Mouse (Mus musculus) layer of hippocampus, adult 18-20 months (tissue): Measurements from ENCODE around the gene Hpdl. TPM values are rescaled to one million over a fixed set of nuclear protein-coding genes. Genes with fewer than 3 reads are reported as not detected.

Experiments used
- DNase-seq, 2 experiments: peaks; one replicate each; pipeline ENCODE4 v3.0.0; 2022; ENCODE audit warnings: low spot score in 2 of 2
- total RNA-seq, 2 experiments: library from RNA; stranded (reverse); gene quantifications; 2 replicates each; pipeline ENCODE4 v1.2.3; 2021

Gene Hpdl
- total RNA-seq, 2 experiments from 2014 or later = 4.3 to 5.5 TPM

DNA sequence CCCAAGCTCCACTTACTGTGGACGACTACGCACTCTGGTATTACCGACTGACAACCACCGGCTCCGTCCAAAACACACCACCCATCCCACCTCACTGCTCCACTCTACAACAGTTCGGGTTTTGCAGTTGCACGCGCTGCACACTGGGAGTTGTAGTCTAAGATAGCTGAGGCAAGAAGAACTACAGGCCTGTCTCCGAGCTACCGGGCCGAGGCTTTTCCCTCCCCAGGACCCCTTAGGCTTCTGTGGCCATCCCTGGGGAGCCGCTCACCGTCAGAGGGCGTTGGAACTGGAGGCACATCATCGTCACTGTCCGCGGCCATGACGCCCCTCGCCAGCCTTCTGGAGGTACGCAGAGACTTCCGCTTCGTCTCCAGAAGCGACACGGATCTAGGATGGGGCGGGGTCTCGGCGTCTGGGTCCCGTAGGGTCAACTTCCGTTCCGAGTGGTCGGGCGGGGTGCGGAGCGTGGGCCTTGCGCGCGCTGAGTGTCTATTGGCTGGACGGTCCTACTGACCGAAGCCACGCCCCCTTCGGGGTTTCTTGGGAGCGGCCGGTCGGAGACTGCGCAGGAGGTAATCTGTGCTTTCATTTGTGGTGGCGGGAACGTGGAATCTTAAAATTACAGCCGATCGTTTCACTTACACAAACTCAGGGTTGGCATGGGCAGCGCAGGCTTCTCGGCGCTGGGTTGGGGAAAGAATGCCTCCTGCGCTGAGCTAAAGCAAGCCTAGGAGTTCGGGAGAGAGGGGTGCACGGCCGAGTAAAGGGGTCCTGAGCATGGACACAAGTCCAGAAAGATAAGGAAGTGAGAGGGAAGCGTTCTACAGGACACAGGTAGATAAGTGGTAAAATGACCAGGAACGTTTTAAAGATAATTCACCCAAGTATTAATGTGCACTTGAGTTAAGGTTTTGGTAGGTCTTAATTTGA, 14.0 kb downstream of the Hpdl start, which contains the start of the genes Toe1 and Mutyh:
Toe1 (minus strand) TSS at position 444 of the 933 bp plus-strand sequence.
Mutyh (plus strand) TSS at position 527 of the 933 bp plus-strand sequence.
- peak; percentile 88 to 94 for DNase-seq

DNA sequence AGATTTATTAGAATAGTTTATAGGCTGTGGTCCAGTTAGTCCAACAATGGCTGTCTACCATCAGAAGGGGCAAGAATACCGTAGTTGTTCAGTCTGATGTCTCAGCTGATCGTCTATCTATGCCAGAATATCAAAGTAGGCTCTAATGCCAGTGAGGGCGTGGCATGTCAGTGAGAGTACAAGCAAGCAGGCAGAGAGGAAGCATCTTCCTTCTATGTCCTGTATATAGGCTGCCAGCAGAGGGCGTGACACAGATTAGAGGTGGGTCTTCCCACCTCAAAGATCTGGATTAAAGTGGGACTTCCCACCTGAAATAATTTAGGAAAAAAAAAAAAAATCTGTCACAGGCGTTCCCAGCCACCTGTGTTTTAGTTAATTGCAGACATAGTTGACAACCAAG, 21.6 kb downstream of the Hpdl start:
- DNase-seq = no peak

DNA sequence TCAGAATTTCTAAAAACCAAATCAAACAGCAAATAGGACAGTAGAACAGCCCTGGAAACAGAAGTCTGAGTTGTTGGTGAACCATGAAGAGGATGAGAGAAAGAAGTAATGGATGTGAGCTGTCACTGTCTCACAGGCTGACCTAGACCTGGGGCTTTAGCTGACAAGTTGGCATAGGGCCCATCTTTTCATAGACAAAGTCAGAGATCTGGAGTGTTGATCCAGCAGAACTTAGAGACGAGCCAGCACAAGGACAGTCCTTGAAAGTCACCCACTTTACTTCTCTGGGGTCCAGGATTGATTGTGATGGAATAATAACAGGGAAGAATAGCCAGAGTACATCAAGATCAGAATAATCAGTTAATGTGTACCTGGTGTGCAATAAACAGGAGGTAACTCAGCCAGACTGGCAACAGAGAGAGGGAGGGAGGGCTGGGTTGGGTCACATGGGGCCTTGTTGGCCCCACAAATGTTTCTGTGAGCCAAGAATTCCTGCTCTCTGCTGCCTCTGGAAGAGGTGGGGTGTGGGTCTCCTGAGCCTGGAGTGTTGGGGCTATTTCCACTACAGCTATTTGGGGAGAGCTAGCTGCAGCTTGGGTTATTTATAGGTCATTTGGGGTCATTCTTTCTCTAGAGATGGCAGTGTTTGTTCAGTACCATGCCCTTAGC, 24.9 kb downstream of the Hpdl start:
- no peak for DNase-seq

DNA sequence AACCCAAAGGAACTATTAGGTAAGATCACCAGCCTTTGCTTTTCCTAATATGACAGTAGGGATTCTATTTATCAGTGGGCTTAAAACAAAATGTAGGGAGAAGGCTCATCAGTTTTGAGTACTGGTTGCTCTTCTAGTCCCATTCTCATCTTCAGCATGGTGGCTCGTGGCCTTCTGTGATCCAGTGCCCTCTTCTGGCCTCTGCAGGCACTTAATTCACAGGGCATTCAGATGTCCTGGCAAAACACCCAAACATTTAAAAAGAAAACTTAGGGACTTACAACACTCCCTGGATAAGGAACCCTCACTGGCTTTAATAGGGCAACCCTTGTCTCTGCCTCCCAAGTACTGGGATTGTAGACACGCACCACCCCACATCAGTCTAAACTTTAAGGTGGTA, 27.2 kb downstream of the Hpdl start:
- DNase-seq = no peak

DNA sequence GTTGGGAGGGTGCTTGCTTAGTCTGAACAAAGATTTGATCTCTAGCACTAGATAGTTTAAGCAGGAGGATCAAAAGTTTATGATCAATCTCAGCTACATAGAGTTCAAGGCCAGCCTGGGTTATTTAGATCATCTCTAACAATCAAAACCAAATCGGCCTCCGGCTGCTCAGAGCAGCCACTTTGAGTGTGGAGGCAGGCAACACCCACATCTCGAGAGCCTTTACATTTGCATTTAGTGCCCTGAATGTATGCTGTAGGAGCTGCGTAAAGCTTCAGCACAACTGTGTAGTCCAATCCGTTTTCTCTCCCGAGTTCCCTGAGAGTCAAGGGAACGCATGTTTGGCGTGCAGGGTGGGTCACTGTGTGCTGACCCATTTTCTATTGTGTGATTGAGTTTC, 29.1 kb downstream of the Hpdl start:
- DNase-seq = no peak

DNA sequence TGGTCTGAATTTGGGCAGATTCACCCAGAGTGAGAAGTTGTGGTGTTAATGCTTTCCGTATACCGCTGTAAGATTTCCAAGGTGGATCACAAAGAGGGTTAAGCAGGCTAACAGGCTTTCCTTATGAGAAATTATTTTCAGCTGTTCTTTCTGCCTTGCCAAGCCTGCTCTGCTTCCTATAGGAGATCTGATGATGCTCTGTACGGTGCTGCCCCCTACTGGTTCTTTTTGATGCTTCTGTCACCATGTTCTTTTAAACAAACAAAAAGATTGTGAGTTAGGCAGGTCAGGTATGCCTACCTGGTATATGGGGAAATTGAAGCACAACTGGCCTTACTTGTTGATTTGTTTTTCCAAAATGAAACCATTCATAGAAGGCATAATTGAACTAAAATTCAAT, 32.6 kb downstream of the Hpdl start:
- peak; percentile 66 to 95 for DNase-seq

DNA sequence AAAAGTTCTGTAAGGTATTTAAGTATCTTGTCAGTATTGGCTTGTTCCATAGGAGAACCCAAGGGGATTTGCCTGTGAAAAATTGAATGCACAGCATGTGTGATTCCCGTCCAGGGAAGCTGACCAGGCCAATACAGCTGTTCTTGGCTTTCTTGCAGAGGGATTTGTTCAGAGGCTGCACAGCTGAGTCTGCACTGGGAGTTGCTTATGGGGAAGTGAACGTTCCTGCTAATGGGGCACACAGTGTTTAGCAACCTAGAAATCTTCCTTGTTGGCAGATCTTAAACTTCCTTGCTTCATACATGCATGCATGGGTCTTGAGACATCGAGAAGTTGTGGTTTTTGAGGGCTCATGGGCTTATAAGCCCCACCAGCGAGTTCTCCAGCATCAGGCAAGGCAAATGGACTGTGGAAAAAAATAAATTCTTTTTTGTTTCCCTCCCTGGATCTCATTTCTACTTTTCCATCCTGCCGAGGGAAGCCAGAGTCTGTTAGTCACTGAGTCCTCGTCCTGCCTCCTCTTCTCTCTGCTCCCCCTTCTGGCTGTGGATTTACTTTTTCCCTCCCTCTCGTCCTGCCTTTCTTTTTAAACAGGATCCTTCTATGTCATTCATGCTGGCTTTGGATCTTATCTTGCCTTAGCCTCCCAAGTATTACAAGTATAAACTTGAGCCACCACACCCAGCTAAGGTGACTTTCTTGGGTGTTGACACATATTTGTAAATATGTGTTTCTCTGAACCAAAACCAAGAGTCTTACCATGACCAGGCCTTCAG, 33.3 kb downstream of the Hpdl start:
- peak in 1 of 2 experiments; percentile 34 for DNase-seq

DNA sequence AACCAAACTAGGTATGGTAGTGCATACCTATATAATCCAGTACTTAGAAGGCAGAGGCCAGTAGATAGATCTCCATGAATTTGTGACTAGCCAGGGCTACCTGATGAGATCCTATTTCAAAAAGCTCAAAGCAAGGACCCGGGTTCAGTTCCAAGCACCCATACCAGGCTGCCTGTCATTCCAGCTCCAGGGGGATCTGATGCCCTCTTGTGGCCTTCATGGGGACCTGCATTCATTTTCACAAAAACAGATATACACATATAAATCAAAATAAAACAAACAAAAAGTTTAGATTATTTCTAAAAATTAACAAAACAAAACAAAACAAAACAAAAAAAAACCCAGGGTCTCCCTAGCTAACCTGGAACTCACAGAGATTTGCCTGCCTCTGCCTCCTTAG, 34.9 kb downstream of the Hpdl start:
- DNase-seq = no peak

DNA sequence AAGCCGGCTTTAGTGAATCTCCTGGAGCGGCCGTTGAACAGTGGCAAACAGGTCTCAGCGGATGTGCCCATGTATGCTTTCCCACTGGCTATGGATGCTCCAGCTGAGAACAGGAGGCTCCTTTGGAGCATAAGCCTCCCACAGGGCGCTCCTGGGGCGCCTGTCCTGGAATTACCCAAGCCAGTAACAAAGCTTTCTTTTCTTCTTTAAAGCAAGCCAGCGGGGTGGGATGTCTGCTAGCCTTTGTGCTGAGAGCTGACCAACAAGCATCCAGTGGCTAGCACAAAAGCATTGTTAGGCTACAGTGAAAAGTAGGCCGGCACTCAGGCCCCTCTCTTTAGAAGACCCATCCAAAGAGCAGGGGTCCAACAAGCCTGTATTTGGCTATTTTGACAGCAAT, 39.3 kb downstream of the Hpdl start:
- peak in 1 of 2 experiments; percentile 22 for DNase-seq

DNA sequence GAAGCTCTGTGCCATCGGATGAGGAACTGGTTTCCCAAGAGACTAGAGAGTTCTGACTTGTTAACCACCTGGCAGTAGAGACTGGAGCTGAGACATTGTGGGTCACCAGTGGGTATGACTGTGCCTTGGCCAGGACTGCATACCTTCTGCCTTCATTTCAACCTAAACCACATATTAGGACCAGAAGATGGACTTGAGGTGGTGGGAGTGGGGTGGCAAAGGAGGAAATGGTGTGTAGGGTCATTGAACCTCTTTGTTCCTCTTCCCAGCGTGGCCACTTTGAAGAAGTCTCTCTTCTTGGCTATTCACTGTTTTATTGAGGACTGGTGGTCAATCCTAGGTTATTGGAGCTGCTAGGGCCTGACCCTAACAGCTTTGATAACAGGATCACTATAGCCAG, 40.1 kb downstream of the Hpdl start:
- DNase-seq = no peak

DNA sequence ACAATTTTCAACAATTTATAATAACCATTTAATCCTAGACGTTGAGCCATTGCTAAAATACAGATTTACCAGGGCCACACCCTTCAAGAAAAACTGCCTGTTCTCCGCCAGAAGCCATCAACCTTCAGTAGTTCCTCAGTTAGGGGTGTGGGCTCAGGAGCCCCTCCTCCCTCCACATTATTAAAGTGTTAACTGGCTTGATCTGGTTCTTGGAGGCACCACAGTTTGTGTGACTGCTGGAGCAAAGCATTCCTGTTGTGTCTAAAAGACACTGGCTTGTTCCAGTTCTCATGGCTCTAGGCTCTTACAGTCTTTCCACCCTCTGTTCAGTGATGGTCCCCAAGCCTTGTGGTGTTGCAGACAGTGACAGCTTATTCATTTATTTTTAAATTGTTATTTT, 41.0 kb downstream of the Hpdl start:
- no peak for DNase-seq

DNA sequence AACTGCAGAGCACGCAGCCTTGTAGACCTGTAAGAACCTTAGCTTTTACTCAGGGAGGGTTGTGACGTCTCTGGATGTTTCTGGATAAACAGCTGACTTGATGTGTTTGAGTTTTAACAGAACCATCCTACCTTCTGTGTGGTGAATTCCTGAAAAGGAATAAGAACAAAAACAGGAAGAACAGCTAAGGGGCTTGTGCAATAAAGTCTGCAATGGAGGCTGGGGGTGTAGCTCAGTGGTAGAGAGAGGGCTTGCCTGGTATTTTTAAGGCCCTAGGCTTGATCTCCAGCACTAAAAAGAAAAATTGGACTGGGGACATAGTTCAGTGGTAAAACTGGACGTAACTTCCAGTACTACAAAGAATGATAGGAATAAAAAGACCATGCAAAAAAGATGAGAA, 44.4 kb downstream of the Hpdl start:
- DNase-seq = no peak

DNA sequence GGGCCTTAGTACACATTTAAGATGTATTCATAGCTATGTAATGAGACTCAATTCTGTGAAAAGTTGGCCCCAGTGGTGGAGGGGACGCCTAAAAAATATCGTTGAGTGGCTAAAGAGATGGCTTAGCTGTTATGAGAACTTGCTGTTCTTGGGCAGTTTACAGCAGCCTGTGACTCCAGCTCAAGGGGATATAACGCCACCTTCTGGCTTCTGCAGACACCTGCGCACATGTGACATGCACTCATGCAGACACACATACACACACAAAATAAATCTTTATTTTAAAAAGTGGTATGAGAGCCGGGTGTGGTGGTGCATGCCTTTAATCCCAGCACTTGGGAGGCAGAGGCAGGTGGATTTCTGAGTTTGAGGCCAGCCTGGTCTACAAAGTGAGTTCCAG, 45.1 kb downstream of the Hpdl start:
- DNase-seq = no peak

Other genes starting within 250 kb of the Hpdl start
- 1 to 10 TPM; 4.6 to 4.8 TPM for gene Ccdc17, start 225.1 kb downstream of the Hpdl start, total RNA-seq
- 10 to 100 TPM; 24.5 to 25.4 TPM for gene Nasp, start 193.8 kb downstream of the Hpdl start, total RNA-seq
- gene Akr1a1, start 170.0 kb downstream of the Hpdl start, total RNA-seq = 100 to 1,000 TPM; 395 to 397 TPM
- 100 to 1,000 TPM; 153 to 155 TPM for gene Prdx1, start 136.2 kb downstream of the Hpdl start, total RNA-seq
- 10 to 100 TPM; 17.0 TPM for gene Mmachc, start 113.3 kb downstream of the Hpdl start, total RNA-seq
- gene Ccdc163, start 113.2 kb downstream of the Hpdl start, total RNA-seq = 1 to 10 TPM; 4.6 to 7.8 TPM
- gene Tesk2, start 100.8 kb downstream of the Hpdl start, total RNA-seq = 1 to 10 TPM; 3.7 TPM
- gene Toe1, start 14.1 kb downstream of the Hpdl start, total RNA-seq = 10 to 100 TPM; 12.9 TPM
- gene Mutyh, start 14.0 kb downstream of the Hpdl start, total RNA-seq = 1 to 10 TPM; 3.5 to 3.8 TPM
- 10 to 100 TPM; 16.8 to 19.2 TPM for gene Zswim5, start 55.7 kb upstream of the Hpdl start, total RNA-seq
- 10 to 100 TPM; 61.9 to 69.4 TPM for gene Urod, start 172.7 kb upstream of the Hpdl start, total RNA-seq
- gene Hectd3, start 173.6 kb upstream of the Hpdl start, total RNA-seq = 10 to 100 TPM; 43.7 to 45.4 TPM
- gene Eif2b3, start 197.7 kb upstream of the Hpdl start, total RNA-seq = 10 to 100 TPM; 15.8 to 17.8 TPM